Mouse (Mus musculus) left cerebral cortex, postnatal 10 days (tissue): ENCODE data around the gene Ddx4. TPM values are rescaled to one million over a fixed set of nuclear protein-coding genes. Genes with fewer than 3 reads are reported as not detected.
"Not testable (repeated sequence)": the region's sequence is repeated elsewhere in the genome, so short reads cannot be mapped to it uniquely, and the experiment has no call there.

Source experiments
- DNase-seq, 2 experiments: peaks; one replicate each; pipeline ENCODE4 v3.0.0; 2021 to 2022; ENCODE audit warnings: low spot score in 2 of 2, mixed read lengths in 1 of 2; ENCODE audit errors: extremely low spot score in 1 of 2
- intact Hi-C: fragments of 180-260 bp; cut with DNase I; formaldehyde crosslinking; loops from one replicate; pipeline ENCODE4 v1.15.1; 2025
- total RNA-seq, 2 experiments: library from RNA; stranded (reverse); gene quantifications; 2 replicates each; pipeline ENCODE4 v1.2.3; 2021

The Ddx4 gene
- total RNA-seq, 2 experiments from 2014 or later: 0.83 to 0.97 TPM

DNA sequence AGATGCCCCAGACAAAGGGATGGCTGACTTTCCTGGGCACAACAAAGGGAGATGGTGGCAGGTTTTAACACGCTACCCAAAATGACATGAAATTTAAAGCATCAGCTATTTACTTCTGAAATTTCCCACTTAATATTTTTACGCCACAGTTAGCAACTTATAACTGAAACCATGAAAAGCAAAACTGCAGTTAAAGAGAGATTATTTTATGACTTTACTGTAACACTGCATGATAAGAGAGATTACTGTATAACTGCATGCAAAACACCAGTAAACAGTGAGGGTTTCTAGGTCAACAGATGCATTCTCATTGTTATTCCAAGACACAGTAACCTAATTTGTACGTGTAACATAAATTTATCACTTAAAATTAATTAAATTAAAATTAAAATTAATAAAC is 7.3 kb downstream of the Ddx4 start:
- intact Hi-C loops: no loop called here

DNA sequence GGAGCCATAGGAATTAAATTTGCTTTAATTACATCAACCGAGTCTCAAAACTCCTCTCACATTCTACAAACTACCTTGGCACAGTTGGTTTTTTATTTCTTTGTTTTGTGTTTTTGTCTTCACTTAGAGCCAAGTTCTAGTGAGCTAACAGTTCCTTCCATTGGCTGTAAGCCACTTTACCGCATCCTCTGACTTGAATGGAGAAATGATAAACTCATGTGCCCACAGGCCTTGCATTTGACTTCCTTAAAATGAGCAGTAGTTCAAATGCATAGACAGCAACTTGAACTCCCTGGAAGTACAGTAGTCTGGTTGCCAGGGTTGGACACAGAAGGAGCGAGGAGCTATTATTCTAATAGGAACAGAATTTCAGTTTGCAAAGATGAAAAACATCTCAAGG is 9.4 kb downstream of the Ddx4 start:
- no peak for DNase-seq
- intact Hi-C loops: no loop called here

More for the DNA sequence above, 7.3 kb downstream of the Ddx4 start:
- no peak for DNase-seq

DNA sequence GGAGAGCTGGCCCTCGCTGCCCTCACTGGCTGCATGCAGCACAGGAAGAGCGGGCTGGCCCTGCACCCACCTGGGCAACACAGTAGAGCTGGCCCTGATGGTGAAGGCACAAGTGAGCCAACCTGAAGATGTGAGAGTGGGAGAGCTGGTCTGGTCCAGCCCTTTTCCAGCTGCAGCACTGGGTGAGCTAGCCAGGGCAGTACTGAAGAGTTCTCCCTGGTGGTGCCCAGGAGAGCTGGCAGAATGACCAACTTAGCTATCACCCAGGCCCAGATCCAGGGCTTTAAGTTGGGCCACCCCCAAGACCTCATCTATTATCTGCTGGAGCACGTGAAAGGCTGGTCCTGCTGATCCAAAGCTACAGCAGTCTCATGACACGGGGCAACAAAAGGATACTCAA is 13.2 kb downstream of the Ddx4 start:
- DNase-seq: no peak
- intact Hi-C loops: no loop called here

DNA sequence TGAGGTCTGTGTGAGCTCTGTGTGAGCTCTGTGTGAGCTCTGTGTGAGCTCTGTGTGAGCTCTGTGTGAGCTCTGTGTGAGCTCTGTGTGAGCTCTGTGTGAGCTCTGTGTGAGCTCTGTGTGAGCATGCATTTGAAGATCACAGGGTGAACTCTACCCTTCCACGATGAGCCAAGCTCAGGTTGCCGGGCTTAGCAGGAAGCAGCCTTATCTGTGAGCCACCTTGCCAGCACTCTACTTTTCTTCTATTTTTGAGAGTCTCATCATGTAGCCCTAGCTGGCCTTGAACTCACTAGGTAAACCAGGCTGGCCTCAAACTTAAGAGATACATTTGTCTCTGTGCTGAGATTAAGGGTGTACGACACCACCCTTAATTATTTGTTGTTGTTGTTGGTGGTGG is 15.8 kb downstream of the Ddx4 start:
- intact Hi-C loops: no loop called here
- DNase-seq: no peak

DNA sequence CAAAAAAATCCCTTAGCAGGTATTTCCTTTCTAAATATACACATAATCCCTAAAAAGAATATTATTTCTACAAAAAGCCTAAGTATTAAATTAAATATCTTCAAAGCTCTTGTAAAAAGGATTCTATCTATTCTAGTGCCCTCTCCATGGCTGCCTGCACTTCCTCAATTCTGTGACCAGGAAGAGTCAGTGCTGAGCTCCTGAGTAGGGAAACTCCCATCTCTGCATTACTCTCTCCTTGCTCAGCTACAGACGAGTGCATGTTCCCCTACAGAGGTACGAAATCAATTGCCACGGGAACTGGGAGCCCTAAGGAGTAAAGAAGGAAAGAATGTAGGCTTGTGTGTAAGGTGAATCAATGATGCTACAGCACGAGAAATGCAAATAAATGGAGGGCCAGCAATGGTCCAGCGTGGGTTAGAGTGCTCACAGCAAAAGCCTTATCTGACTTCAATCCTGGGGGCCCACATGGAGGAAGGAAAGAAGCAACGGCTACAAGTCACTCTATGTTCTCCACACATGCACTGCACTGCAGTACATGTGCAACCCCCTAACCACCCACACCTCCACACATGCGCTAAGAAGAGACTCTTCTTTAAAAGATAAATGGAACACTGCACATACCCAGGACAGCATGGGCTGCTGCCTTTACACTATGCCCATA is 17.0 kb downstream of the Ddx4 start:
- intact Hi-C loops: no loop called here
- DNase-seq: no peak

DNA sequence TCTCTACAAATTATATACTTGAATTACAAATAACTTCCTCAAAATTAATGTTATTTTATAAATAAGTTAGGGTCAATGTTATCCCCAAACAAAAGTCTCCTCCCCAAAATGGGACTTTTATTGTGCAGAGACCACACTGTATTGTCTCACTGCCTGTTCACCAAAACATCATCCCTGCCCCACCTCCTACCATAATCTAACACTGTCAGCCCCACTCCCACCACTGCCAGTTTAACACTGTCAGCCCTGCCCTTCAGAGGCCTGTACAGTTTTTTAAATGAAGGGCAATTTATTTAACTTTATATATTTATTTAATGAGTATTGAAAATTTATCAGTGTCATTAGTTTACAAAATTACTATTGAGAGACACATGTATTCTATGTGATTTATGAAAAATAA is 26.7 kb downstream of the Ddx4 start:
- intact Hi-C loops: no loop called here
- no peak for DNase-seq

DNA sequence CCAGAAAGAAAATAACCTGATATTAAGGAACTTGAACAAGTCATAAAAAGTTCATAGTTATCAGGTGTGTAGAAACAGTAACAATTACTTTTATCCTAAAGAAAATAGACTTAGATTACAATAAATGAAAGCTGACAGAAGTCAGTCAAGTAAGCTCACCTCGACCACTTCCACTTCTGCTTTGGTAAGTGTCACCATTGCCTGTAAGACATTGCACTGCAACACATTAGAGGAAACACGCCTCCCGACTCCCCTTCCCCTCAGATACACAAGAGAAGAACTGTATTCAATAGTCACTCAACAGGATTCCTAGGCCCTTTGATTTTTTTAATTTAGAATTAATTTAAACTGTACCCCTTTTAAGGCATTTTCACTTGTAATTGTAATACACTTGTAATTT is 27.7 kb downstream of the Ddx4 start:
- DNase-seq: no peak
- intact Hi-C loops: no loop called here

DNA sequence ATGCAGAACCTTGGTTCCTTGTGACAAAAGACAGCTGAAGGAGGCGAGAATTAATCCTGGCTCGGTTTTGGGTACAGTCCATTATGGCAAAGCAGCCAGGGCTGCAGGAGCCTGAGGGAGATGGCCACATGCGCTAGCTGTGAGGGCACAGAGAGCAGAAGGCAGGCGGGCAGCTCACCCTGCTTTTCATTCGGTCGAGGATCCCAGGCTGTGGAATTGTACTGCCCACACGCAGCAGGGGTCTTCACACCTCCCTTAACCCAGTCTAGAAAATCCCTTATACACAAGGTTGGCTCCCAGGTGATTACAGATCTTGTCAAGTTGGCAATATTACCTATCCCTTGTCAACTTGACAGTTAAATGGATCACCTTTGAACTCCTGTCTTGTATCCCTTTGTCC is 28.6 kb downstream of the Ddx4 start:
- no peak for DNase-seq
- intact Hi-C loops: no loop called here

DNA sequence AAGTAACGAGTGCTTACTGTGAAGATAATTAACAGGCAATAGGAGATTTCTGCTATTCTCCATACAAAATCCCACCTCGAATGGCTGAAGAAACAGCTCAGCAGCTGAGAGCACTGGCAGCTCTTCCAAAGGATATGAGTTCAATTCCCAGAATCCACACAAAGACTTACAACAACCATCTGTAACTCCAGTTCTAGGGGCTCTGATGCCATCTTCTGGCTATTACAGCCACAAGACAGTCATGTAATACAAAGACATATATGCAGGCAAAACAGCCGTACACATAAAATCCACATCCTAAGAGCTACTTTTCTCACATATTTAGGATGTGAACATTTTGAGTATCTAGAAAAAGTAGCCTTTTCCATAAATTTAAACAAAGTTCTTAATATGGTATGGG is 30.7 kb downstream of the Ddx4 start:
- no peak for DNase-seq
- intact Hi-C loops: no loop called here

DNA sequence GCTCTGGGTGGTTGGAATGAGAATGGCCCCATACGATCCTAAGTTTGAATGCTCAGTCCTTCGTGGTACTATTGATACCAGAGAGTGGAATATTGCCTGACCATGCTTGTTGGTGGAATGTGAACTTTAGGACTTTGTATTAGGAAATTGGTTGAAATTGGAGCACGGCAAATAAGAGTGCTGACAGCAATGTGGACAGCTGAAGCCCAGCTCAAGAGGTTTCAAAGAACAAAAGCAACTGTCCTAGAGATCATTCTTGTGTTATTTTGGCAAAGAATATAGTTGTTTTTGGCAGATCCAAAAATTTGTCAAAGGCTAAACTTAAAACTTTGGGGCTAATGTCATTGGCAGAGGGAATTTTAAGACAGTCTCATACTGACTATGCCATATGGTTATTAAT is 43.7 kb downstream of the Ddx4 start:
- intact Hi-C loops: no loop called here
- no peak for DNase-seq

DNA sequence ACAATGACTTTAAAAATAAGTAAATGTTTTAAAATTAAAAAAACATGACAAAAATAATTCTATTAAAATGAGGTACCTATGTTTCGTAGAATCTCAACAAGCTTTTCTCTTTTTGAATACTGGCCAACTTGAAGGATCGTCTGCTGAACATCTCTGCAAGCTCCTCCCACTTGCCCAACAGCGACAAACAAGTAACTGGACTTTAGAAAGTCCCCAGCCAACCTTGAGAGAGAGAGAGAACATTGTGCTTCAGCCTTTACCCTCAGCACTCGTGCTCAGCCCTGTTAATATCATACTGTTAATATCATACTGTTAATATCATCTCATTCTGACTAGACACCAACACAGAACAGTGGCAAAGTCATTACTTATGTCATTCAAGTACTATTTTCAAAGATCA is 47.9 kb downstream of the Ddx4 start:
- intact Hi-C loops: no loop called here

DNA sequence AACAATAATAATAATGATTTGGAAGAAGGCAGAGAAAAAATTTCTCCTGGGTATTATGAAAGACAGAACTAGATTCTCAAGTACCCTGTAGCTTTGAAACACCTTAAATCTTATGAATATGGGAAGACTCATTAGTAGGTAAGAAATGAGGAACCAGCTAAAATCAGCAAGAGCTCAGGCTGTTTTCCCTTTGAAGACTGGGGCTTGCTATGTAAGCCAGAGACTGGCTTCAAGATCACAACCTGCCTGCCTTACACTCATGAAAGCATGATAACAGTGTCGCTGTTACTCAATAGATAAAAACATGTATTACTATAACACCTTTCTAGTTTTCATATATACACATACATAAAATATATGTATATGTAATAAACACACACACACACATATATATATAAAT is 48.4 kb downstream of the Ddx4 start:
- no peak for DNase-seq
- intact Hi-C loops: no loop called here

More for the DNA sequence above, 47.9 kb downstream of the Ddx4 start:
- no peak for DNase-seq

DNA sequence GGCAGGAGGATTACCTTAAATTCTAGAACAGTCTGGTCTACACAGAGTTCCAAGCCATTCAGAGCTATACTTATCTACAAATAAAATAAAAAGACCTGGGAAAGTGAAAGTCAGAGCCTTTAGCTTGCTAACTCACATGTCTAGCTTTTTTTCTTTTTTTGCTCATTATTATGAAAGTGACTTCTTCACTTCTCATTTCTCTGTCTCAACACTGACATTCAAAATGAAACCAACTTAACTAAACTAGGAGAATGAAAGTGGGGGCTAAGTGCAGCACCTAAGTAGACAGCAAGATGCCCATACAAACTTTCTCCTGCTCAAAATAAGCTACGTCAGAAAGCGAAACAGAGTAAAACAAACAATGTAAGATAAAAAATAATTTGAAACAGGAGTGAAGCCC is 49.7 kb downstream of the Ddx4 start:
- no peak for DNase-seq
- intact Hi-C loops: no loop called here

DNA sequence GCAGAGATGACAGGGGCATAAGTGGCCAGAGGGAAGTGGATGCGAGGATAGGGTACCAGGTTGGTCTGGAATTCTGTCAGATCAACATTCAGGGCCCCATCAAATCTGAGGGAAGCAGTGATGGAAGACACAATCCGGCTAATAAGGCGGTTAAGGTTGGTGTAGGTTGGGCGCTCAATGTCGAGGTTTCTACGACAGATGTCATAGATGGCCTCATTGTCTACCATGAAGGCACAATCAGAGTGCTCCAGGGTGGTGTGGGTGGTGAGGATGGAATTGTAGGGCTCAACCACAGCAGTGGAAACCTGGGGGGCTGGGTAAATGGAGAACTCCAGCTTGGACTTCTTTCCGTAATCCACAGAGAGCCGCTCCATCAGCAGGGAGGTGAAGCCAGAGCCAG is 58.0 kb downstream of the Ddx4 start, which contains the start of gene Il31ra:
Gene Il31ra, minus strand, starts transcription at position 101 of the 400 bp plus-strand sequence.
- DNase-seq, intact Hi-C loops: not testable (repeated sequence)

DNA sequence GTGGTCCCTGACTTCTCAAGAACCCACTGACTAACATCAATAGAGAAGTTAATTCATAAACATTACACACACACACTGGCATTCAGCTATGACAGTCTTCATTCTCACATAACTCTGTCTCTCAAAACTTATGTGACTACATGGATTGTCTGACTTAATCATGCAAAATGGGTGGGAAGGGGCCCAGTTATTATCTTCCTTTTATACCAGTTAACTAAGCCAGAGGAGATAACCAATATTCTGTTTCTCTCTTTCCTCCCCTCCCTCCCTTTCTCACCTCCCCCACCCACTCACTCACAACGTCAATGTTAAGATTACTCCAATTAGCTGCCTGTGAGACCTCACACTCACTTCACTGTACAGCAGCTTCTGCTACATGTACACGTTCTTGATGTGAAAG is 62.0 kb downstream of the Ddx4 start:
- intact Hi-C loops: no loop called here
- DNase-seq: no peak

DNA sequence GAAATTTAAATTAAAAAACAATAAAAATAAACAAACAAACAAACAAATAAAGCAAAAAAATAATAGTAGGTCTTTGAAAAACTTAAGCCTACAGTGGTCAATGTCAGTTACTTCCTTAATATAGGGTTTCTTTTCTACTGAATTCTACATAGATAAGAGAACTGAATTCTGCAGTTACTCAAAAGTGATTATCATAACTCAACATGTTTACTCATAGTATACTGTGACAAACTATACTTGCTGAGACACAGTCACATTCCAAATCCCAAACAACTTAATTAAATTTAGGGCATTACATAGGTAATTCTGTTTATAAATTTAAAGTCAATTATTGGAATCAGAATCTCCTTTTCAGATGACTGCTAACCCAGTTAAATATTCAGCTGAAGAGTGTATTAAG is 62.6 kb downstream of the Ddx4 start:
- no peak for DNase-seq
- intact Hi-C loops: no loop called here

DNA sequence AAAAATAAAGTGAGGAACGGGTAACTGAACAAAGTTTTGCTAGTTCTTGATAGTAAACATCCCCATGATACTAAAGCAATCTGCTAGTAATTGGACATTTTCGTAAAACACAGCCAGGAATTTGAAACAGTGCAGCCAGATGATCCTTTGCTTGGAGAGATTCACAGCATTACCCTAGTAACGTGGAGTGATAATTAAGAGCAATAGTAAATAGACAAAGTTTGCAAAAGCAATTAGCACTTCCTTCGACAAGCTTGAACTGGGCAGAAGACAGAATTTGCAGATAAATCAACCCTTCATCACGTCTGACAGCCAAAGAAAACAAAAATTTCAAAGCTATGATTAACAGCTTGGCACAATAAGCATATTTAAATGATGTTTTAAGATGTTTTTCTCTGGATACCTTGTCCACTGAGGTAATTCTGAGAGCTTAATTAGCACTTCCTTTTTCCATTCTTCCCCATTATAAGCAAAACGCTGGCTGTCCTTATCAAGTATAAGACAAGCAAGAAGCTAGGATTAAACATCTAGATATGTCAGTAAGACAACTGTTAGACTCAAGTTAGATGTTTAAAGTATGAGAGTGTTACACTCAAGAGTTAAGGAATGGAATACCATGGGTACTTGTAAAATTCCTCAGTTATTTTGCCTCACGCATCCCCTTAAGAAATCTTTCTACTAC is 67.6 kb downstream of the Ddx4 start:
- no peak for DNase-seq
- intact Hi-C loops: no loop called here

DNA sequence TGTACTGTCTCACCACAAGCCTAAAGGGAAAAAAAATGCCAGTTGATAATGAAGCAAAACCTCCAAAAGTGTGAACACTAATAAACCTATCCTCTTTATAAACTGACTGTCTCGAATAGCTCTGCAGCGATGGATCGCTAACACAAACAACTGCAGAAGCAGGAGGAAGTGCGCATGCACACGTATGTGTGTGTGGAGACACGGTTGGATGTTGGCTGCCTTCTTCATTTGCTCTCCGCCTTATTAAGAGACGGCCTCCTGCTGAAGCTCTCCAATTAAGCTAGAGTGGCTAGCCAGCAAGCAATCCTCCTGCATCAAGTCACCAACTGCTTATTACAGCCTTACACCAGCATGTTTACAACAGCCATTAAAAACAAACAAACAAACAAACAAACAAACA is 70.0 kb downstream of the Ddx4 start:
- no peak for DNase-seq
- intact Hi-C loops: no loop called here

DNA sequence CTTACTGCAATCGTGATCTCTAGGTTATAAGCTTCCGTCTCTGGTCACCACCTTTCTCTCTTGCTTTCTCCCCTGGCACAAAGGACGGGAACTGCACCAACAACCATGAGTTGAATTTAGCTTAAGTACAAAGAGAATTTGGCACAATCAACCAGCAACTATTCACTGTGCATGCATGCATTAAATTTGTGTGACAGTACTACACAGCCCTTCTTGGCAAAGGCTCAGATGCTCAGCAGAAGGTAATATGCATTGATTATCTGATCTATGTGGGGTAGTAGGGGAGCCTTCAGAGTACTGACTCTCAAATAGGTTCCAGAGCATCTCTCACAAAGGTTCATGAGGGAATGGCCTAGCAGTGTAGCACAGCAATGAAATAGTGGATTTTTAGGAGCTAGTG is 70.5 kb downstream of the Ddx4 start:
- intact Hi-C loops: no loop called here
- no peak for DNase-seq

DNA sequence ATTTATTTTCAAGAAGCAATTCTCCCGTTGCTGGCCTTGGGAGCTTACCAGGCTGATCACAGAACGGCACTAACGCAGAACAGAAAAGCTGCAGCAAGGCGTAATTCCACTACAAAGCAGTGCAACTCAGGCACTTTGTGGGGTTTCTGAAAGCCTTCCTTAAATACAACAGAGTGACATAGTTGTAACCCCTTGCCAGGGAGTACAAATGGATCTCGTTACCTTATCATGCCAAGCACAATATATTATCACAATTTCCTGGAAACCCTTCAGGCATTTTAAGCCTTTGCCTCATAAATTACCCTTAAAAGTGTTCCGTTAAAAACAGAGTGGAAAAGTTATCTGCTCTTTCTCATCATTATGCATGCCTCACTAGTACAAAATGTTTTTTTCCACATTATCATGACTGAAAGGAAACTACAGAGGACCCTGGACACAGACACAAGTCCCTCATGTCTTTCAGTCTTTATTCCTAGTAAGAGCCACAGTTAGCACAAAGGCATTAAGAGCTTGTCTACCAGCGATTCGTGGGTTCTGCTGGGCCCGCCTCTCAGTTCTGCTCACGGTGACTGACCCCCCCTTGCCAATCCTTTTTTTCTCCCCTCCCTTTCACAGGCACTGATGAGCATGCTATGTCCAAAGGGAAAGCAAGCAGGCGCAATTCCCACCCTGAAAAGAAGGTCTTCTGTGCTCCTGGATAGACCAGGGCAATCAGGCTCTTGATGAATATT is 71.5 kb downstream of the Ddx4 start:
- no peak for DNase-seq
- intact Hi-C loops: no loop called here
